Mouse (Mus musculus) central nervous system, embryonic 11.5 days (tissue): ENCODE measurements around the gene Gm5773. TPM values are rescaled to one million over a fixed set of nuclear protein-coding genes. Genes with fewer than 3 reads are reported as not detected.

ENCODE experiments used
- polyA plus RNA-seq: library from polyadenylated mRNA; depleted of rRNA; stranded (reverse); fragments of >200 nt; gene quantifications from 2 replicates; pipeline ENCODE4 v1.2.3, GENCODE M21; 2012; rRNA removed

Gm5773 gene
- not detected in 2 replicates for polyA plus RNA-seq

GRCm38 (mm10) chr3:93772700-93773099 lies at the start of gene Gm5773:
Gene Gm5773 (plus strand): TSS chr3:93773000.

GRCm38 (mm10) chr3:93796098-93796497 lies 23.3 kb downstream of the Gm5773 start, which contains the start of gene Tdpoz4:
Gene Tdpoz4 (plus strand): TSS chr3:93796398.

Other genes starting within 250 kb of the Gm5773 start
- gene S100a10, start 217.9 kb upstream of the Gm5773 start, polyA plus RNA-seq, result 90.8 and 121 TPM in 2 replicates
- gene Tdpoz2, start 120.3 kb upstream of the Gm5773 start, polyA plus RNA-seq, result not detected in 2 replicates
- gene Tdpoz1, start 96.7 kb upstream of the Gm5773 start, polyA plus RNA-seq, result not detected in 2 replicates
- gene Gm37596, start 79.9 kb upstream of the Gm5773 start, polyA plus RNA-seq, result not detected in 2 replicates
- not detected in 2 replicates for gene Tdpoz4, start 23.4 kb downstream of the Gm5773 start, polyA plus RNA-seq
- not detected in 2 replicates for gene Tdpoz3, start 53.0 kb downstream of the Gm5773 start, polyA plus RNA-seq
- gene Gm9117, start 170.5 kb downstream of the Gm5773 start, polyA plus RNA-seq, result not detected in 2 replicates
- not detected in 2 replicates for gene Tdpoz5, start 188.3 kb downstream of the Gm5773 start, polyA plus RNA-seq